ENCODE assay signal across 11 mouse cellular contexts in genomic region chr15:86201696-86202330, GRCm38 (mm10). TPM values are rescaled to one million over a fixed set of nuclear protein-coding genes. Genes with fewer than 3 reads are reported as not detected.
DNase-seq lines count a peak whose midpoint lies in the region; ATAC-seq and TF ChIP-seq lines count a peak whose summit lies in the region.
"Had no signal": no experiment of that assay in that cellular context is flagged by ENCODE, and none has a peak within 500 bp of the region (broad histone marks: within the 10 kb centered on the region; RNA-seq: fewer than 3 reads in every experiment).

No protein-coding gene starts in this region.

- peak overlapping the region; percentile 40; the same call in 1 of the 2 replicates for H3K27ac ChIP-seq in hindbrain, embryonic 15.5 days (replicated peaks)
- no peak overlapping the region for H3K27ac ChIP-seq in hindbrain, embryonic 16.5 days (ENCODE audit: low read depth, low read length)
- H3K27ac ChIP-seq in midbrain, embryonic 11.5 days (ENCODE audit: low read depth, low read length): no peak overlapping the region
- H3K27ac ChIP-seq in midbrain, postnatal 0 days (ENCODE audit: low read depth, low read length): no peak overlapping the region
- H3K27ac ChIP-seq in thymus, adult 2 months (ENCODE audit: control insufficient read depth, insufficient read depth, low read length): no peak overlapping the region
- H3K27ac ChIP-seq: liver, embryonic 14.5 days; neural tube, embryonic 12.5 days had no signal

- H3K4me2 ChIP-seq in hindbrain, embryonic 15.5 days: no peak overlapping the region
- H3K4me2 ChIP-seq in hindbrain, embryonic 16.5 days (ENCODE audit: low read length): no peak overlapping the region
- no peak overlapping the region for H3K4me2 ChIP-seq in midbrain, embryonic 11.5 days
- H3K4me2 ChIP-seq in midbrain, postnatal 0 days (ENCODE audit: low read depth, low read length, poor library complexity, severe bottlenecking): no peak overlapping the region
- H3K4me2 ChIP-seq: neural tube, embryonic 12.5 days had no signal

- 50% methylated on average over 9 of the region's 9 CpGs for WGBS in hindbrain, embryonic 15.5 days
- 44% methylated on average over 9 of the region's 9 CpGs for WGBS in hindbrain, embryonic 16.5 days
- 69% methylated on average over 9 of the region's 9 CpGs for WGBS in midbrain, embryonic 11.5 days
- WGBS in midbrain, postnatal 0 days: 45% methylated on average over 9 of the region's 9 CpGs
- WGBS in thymus, adult 2 months: 92% methylated on average over 9 of the region's 9 CpGs

- no peak overlapping the region for H3K9ac ChIP-seq in hindbrain, embryonic 15.5 days
- H3K9ac ChIP-seq in hindbrain, embryonic 16.5 days (ENCODE audit: low read depth, low read length): no peak overlapping the region
- H3K9ac ChIP-seq in midbrain, embryonic 11.5 days (ENCODE audit: low read length): no peak overlapping the region
- no peak overlapping the region for H3K9ac ChIP-seq in midbrain, postnatal 0 days (replicated peaks; ENCODE audit: low read length, poor library complexity, severe bottlenecking)
- H3K9ac ChIP-seq: liver, embryonic 14.5 days; neural tube, embryonic 12.5 days had no signal

- TF ChIP-seq CTCF in midbrain, postnatal 0 days (IDR thresholded peaks at IDR 0.05): no peak
- no peak for TF ChIP-seq CTCF in thymus, adult 2 months (IDR thresholded peaks at IDR 0.05; ENCODE audit: borderline replicate concordance, control insufficient read depth, extremely low read depth, insufficient read depth, low read length, poor library complexity)

- no peaks in the 10 kb centered on the region for H3K27me3 ChIP-seq in hindbrain, embryonic 15.5 days
- no peaks in the 10 kb centered on the region for H3K27me3 ChIP-seq in hindbrain, embryonic 16.5 days (replicated peaks; ENCODE audit: control insufficient read depth, insufficient read depth, low read length)
- no peaks in the 10 kb centered on the region for H3K27me3 ChIP-seq in midbrain, embryonic 11.5 days (ENCODE audit: control insufficient read depth, insufficient read depth, low read length)
- no peaks in the 10 kb centered on the region for H3K27me3 ChIP-seq in midbrain, postnatal 0 days (ENCODE audit: insufficient read depth, low read length)
- no peaks in the 10 kb centered on the region for H3K27me3 ChIP-seq in thymus, adult 2 months (ENCODE audit: control insufficient read depth, insufficient read depth, low read length)
- H3K27me3 ChIP-seq: neural tube, embryonic 12.5 days had no signal

- no peaks in the 10 kb centered on the region for H3K9me3 ChIP-seq in hindbrain, embryonic 15.5 days
- no peaks in the 10 kb centered on the region for H3K9me3 ChIP-seq in hindbrain, embryonic 16.5 days (ENCODE audit: control insufficient read depth, low read length)
- no peaks in the 10 kb centered on the region for H3K9me3 ChIP-seq in midbrain, embryonic 11.5 days (ENCODE audit: control insufficient read depth, low read length)
- no peaks in the 10 kb centered on the region for H3K9me3 ChIP-seq in midbrain, postnatal 0 days (ENCODE audit: low read length)
- H3K9me3 ChIP-seq: neural tube, embryonic 12.5 days had no signal

- no peak for TF ChIP-seq POLR2A in thymus, adult 2 months (IDR thresholded peaks at IDR 0.05; ENCODE audit: control insufficient read depth, extremely low read depth, insufficient read depth, low read length, poor library complexity)

- no peaks in the 10 kb centered on the region for H3K4me1 ChIP-seq in hindbrain, embryonic 15.5 days (replicated peaks)
- 0 out of 2 replicates have a peak, but pooled peaks cover 3% of the 10 kb centered on the region for H3K4me1 ChIP-seq in hindbrain, embryonic 16.5 days (ENCODE audit: control insufficient read depth, insufficient read depth, low read depth, low read length)
- H3K4me1 ChIP-seq in midbrain, embryonic 11.5 days (ENCODE audit: control insufficient read depth, insufficient read depth, low read length): no peaks in the 10 kb centered on the region
- no peaks in the 10 kb centered on the region for H3K4me1 ChIP-seq in midbrain, postnatal 0 days (ENCODE audit: insufficient read depth, low read length)
- H3K4me1 ChIP-seq in thymus, adult 2 months (replicated peaks; ENCODE audit: control insufficient read depth, insufficient read depth, low read length): peaks cover 34% of the 10 kb centered on the region

- no peak for ATAC-seq in hindbrain, embryonic 15.5 days (ENCODE audit: low FRiP score, low read depth)
- no peak for ATAC-seq in hindbrain, embryonic 16.5 days
- no peak for ATAC-seq in midbrain, embryonic 11.5 days (ENCODE audit: low FRiP score)
- ATAC-seq in midbrain, postnatal 0 days (ENCODE audit: low FRiP score): no peak

- no peak overlapping the region for H3K4me3 ChIP-seq in hindbrain, embryonic 15.5 days
- H3K4me3 ChIP-seq in hindbrain, embryonic 16.5 days (ENCODE audit: low read length): no peak overlapping the region
- no peak overlapping the region for H3K4me3 ChIP-seq in midbrain, embryonic 11.5 days (ENCODE audit: low read depth, low read length)
- H3K4me3 ChIP-seq in midbrain, postnatal 0 days (ENCODE audit: low read depth, low read length): no peak overlapping the region
- no peak overlapping the region for H3K4me3 ChIP-seq in thymus, adult 2 months (ENCODE audit: control insufficient read depth, insufficient read depth, low read length)
- H3K4me3 ChIP-seq: neural tube, embryonic 12.5 days had no signal

- peak; percentile 53 for DNase-seq in midbrain, embryonic 11.5 days (ENCODE audit: low spot score, missing footprints)
- DNase-seq in midbrain, postnatal 0 days (ENCODE audit: low spot score): no peak
- peak; percentile 64 to 73 for DNase-seq in kidney, postnatal 4 days
- peak; percentile 47 for DNase-seq in retina, embryonic 14.5 days (ENCODE audit: low spot score)
- DNase-seq in spleen, adult 12 weeks (ENCODE audit: low spot score): no peak
- no peak for DNase-seq in thymus, adult 2 months
- DNase-seq: cerebellum, adult 9-11 months had no signal

- H3K36me3 ChIP-seq in hindbrain, embryonic 15.5 days: no peaks in the 10 kb centered on the region
- H3K36me3 ChIP-seq in hindbrain, embryonic 16.5 days (ENCODE audit: control insufficient read depth, insufficient read depth, low read length): no peaks in the 10 kb centered on the region
- no peaks in the 10 kb centered on the region for H3K36me3 ChIP-seq in midbrain, embryonic 11.5 days (ENCODE audit: control insufficient read depth, insufficient read depth, low read length)
- no peaks in the 10 kb centered on the region for H3K36me3 ChIP-seq in midbrain, postnatal 0 days (ENCODE audit: insufficient read depth, low read length)
- H3K36me3 ChIP-seq in thymus, adult 2 months (ENCODE audit: control insufficient read depth, insufficient read depth, low read length): no peaks in the 10 kb centered on the region
- H3K36me3 ChIP-seq: neural tube, embryonic 12.5 days had no signal

RNA-seq across cellular contexts. Expression of gene Tbc1d22a, which starts 12.4 kb away (rescaled TPM):
- 11.7 and 13.2 TPM in 2 replicates for polyA plus RNA-seq in hindbrain, embryonic 15.5 days (2015; fragmentation: Nextera tagmentation; extraction: Ambion mirVana)
- 12.6 and 13.2 TPM in 2 replicates for polyA plus RNA-seq in hindbrain, embryonic 16.5 days (2015; fragmentation: Nextera tagmentation; extraction: Ambion mirVana)
- 6.7 and 8.1 TPM in 2 replicates for polyA plus RNA-seq in midbrain, embryonic 11.5 days (2014; fragmentation: Nextera tagmentation; extraction: Ambion mirVana)
- total RNA-seq in midbrain, postnatal 0 days (2014; rRNA removed): 19.7 and 19.8 TPM in 2 replicates
- 13.6 and 13.9 TPM in 2 replicates for polyA plus RNA-seq in midbrain, postnatal 0 days (2015; fragmentation: Nextera tagmentation; extraction: Ambion mirVana)
- 53.1 and 56.5 TPM in 2 replicates for polyA plus RNA-seq in thymus, adult 2 months (2012; rRNA removed)

RNA-seq across cellular contexts. Expression of gene Cerk, which starts 15.9 kb away (rescaled TPM):
- polyA plus RNA-seq in hindbrain, embryonic 15.5 days (2015; fragmentation: Nextera tagmentation; extraction: Ambion mirVana): 23.2 and 24.5 TPM in 2 replicates
- polyA plus RNA-seq in hindbrain, embryonic 16.5 days (2015; fragmentation: Nextera tagmentation; extraction: Ambion mirVana): 25.3 and 27.6 TPM in 2 replicates
- 17.3 and 19.9 TPM in 2 replicates for polyA plus RNA-seq in midbrain, embryonic 11.5 days (2014; fragmentation: Nextera tagmentation; extraction: Ambion mirVana)
- total RNA-seq in midbrain, postnatal 0 days (2014; rRNA removed): 35.8 and 37.0 TPM in 2 replicates
- 21.6 and 21.9 TPM in 2 replicates for polyA plus RNA-seq in midbrain, postnatal 0 days (2015; fragmentation: Nextera tagmentation; extraction: Ambion mirVana)
- 178 and 180 TPM in 2 replicates for polyA plus RNA-seq in thymus, adult 2 months (2012; rRNA removed)

Comparison
In these comparisons a context has a peak if more than half of its experiments do, and no peak if none do; other contexts are left out.
1. DNase-seq: peak in midbrain, embryonic 11.5 days (single experiment), kidney, postnatal 4 days (2 of 2) and retina, embryonic 14.5 days (single experiment); none in midbrain, postnatal 0 days (single experiment), spleen, adult 12 weeks (single experiment) and thymus, adult 2 months (single experiment).